Mouse (Mus musculus): Measurements from ENCODE around the gene Styxl1. TPM values are rescaled to one million over a fixed set of nuclear protein-coding genes. Genes with fewer than 3 reads are reported as not detected.

The Styxl1 gene
- under 1 TPM in 2 of 4 experiments, not detected in 2; 0.30 to 0.37 TPM for total RNA-seq (2022)

DNA sequence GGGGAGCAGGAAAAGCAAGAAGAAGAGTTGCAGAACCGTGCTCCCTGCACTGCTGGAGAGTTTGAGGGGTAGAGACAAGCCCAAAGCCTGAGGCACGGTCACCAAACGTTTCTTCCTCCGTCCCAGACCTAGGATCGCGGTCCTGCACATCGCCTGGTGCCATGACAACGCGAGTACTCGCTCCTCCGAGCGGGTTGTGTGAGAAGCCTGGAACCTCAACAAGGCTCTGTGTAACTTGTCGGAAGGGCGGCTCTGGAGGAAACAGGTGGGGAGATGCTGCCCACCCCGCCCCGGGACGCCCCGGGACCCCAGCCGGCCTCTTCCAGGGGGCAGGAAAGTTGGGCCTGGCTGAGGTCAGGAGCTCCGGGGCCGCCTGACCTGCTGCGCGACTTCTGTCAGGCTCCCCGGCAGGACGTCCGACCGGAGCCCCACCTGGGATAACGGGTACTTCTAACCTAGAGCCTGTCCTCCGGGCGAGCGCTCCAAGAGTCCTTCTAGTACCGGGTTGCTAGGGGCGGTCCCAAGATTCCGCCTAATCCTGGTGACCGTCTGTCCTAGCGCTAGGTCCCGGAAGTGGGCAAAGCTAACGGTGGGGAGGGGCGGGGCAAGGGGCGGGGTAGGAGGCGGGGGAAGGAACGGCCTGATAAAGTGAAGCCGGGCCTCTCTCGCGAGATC, at the start of gene Styxl1:
Gene Styxl1, minus strand, starts transcription at position 590 of the 675 bp plus-strand sequence.
- DNase-seq (ENCODE audit: low spot score in 2 of 2), result peak in 1 of 2 experiments; percentile 51

- DNase-seq (ENCODE audit: low spot score in 2 of 2), result no peak
Measured at GRCm38 (mm10) chr5:135826225-135826624, 48.0 kb upstream of the Styxl1 start.

DNA sequence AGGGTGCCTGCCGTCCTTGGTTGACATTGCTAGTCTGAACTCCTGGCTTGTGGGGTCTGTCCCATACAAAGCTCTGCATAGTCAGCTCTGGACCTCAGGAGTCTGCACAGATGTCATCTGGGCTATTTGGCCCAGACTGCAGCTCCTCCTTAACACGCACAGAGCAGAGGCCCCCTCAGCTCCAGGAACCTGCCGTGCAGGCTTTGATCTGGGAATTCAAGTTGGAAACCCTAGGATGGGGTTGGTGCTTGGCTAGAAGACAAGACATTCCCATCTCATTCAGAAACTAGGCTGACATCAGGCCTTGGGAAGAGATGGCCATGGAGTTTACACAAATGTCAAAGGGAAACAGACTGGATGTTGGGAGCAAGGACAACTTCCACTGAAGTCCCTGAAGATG, 46.3 kb upstream of the Styxl1 start:
- no peak for DNase-seq (ENCODE audit: low spot score in 2 of 2)

GRCm38 (mm10) chr5:135822316-135822944, 44.2 kb upstream of the Styxl1 start:
- no peak for DNase-seq (ENCODE audit: low spot score in 2 of 2)

GRCm38 (mm10) chr5:135818491-135818890, 40.3 kb upstream of the Styxl1 start:
- peak in 1 of 2 experiments; percentile 29 for DNase-seq (ENCODE audit: low spot score in 2 of 2)

DNA sequence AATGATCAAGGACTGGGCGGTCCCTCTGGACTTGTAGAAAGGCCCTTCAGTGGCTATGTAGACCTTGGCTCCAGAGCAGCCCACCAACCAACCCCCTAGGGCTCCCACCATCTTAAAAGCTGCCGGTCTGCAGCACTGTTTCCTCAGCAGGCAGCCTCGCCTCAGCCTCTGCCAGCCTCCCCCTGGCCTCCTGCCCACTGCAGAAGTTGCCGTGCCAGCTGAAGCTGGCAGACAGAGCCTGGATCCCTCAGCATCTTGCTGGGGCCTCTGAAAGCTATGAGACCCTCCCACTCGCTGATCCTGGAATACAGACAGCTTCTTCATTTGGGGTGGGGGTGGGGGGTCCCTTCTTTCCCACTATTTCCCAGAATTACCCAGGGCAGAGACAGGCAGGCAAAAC, 34.8 kb upstream of the Styxl1 start:
- peak in 1 of 2 experiments; percentile 60 for DNase-seq (ENCODE audit: low spot score in 2 of 2)

GRCm38 (mm10) chr5:135807263-135807637, 29.1 kb upstream of the Styxl1 start:
- peak in 1 of 2 experiments; percentile 53 for DNase-seq (ENCODE audit: low spot score in 2 of 2)

DNA sequence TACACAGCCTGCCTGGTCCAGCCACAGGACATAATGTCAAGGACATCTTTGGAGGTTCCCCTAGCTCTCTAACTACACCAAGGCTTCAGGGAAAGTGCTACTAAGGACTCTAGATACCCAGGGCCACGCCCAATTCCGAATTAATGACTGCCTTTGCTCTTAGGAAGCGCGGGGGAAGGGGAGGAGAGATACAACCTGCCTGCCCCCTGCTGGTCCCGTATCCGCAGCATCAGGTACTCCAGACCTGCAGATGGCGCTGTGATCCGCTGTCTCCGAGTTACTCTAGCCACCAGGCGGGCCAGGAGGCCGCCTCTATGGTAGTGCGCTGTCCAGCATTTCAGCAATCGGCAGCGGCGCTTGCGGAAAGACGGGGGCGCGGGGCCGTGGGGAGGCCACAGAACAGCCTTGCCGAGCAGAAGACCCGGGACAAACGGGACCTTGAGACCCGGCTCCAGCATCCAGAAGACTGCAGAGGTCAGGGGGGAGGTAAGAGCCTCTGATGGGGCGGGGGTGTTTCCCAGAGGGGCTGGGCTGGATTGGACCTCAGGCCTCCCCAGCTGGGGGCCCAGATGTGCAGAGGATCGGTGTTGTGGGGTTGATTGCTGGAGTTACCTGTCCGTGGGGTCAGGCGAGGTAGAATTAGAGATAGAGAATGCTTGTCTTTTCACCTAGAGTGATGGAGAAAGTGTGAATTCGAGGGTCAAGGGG, 28.5 kb upstream of the Styxl1 start, which contains the start of gene Srrm3:
Gene Srrm3, plus strand, starts transcription at position 336 of the 708 bp plus-strand sequence.
- DNase-seq (ENCODE audit: low spot score in 2 of 2), result peak; percentile 81 to 87

- DNase-seq (ENCODE audit: low spot score in 2 of 2), result no peak
Measured at GRCm38 (mm10) chr5:135804735-135805134, 26.6 kb upstream of the Styxl1 start.

DNA sequence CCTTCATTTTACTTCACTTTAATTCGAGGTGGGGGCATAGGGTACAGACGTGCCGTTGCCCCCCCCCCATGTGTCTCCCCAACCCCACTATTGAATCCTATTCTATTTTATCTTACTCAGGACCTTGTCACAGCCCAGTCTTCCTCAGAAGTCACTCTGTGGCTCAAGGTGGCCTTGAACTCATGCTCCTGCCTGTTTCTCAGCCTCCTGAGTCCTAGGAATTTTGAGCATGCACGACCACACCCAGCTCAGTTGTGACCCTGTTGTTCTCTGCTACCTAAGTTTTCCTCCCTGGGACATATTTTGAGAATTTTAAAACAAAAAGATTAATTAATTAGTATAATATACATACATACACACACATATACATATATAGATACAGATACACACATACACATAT, 25.5 kb upstream of the Styxl1 start:
- no peak for DNase-seq (ENCODE audit: low spot score in 2 of 2)

- no peak for DNase-seq (ENCODE audit: low spot score in 2 of 2)
Measured at GRCm38 (mm10) chr5:135803135-135803534, 24.9 kb upstream of the Styxl1 start.

DNA sequence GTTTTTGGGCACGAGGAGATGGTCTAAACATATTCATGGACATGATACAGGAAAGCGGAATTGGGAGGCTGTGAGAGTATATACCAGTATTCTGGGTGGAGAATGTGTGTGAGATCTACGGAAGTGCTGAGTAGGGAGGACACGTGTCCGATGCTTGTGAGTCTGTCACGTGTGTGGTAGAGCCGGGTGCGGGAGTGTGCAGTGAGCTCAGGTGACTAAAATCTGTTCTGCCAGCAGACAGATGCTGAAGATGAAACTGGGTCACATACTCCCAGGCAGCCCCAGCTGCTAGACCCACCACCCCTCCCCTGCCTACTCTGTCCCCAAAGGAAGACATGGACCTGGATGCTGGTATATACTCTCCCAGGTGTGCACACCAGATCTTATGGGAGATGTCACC, 24.5 kb upstream of the Styxl1 start:
- DNase-seq (ENCODE audit: low spot score in 2 of 2), result peak in 1 of 2 experiments; percentile 40

DNA sequence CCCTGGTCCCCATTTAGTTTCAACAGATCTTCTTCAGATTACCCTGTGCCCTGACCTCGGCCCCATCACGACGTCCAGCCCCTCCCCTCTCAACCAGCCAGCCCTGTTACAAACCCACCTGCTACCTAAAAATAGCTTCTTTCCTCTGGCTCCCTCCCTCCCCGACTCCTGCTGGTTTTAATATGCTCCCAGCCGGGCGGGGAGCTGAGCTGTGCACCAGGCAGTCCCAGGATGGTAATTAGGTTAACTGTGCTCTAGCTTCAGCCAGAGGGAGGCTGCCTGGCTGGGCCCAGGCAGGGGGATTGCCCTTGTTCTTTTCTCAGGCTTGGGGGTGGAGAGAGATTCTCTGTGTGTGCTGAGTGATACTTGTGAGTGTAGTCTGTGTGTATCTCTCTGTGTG, 22.7 kb upstream of the Styxl1 start:
- DNase-seq (ENCODE audit: low spot score in 2 of 2), result no peak

GRCm38 (mm10) chr5:135799746-135800145, 21.6 kb upstream of the Styxl1 start:
- no peak for DNase-seq (ENCODE audit: low spot score in 2 of 2)

DNA sequence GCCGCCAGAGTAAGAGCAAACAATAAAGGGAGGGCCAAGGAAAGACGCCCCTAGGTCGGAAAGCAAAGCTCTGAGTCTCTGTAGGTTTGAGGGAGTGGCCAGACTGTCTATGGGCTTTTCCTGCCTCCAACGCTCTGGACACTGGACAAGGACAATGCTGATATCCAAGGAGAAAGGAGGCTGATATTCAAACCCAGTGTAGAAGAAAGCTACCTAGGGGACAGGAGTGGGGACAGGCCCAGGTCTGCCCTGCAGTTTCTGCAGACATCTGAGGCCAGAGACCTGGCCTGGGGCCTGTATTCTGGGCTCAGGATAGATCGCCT, 16.6 kb upstream of the Styxl1 start:
- no peak for DNase-seq (ENCODE audit: low spot score in 2 of 2)

DNA sequence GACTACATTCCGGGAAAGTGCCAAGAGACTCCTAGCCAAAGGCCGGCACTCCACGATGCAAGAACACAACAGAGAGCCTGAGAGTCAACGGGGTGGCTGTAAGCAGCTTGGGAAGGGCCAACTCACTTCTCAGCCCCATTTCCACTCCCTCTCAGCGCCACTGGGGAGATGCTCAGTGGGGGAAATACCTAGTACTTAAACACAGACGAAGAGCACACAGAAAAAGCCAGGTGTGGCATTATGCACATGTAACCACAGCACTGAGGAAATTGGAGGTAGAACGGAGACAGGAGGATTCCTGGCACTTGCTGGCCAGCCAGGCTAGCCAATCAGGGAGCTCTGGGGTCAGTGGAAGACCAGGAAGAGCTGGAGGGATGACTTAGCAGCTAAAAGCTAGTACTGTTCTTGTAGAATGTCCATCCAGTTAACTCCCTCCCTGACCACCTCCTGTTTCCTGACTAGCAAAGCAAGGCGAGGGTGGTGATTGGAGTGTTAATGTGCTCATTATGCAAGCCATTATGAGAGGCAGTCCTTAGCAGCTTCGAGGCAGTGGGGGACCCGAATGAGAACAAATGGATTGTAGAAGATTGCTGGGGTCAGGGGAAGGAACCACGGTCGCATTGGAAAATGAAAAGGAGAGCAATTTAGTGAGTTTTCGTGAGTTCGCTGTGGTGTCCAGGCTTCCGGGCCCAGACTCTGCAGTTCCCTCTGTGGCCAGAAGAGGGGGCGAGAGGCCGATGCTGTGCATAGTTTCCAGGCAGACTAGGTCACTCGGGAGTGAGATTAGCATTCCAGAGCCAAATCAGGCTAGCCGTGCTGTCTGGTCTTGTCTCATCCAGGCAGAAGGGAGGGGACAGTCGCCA, 16.0 kb upstream of the Styxl1 start:
- peak; percentile 71 to 90 for DNase-seq (ENCODE audit: low spot score in 2 of 2)

DNA sequence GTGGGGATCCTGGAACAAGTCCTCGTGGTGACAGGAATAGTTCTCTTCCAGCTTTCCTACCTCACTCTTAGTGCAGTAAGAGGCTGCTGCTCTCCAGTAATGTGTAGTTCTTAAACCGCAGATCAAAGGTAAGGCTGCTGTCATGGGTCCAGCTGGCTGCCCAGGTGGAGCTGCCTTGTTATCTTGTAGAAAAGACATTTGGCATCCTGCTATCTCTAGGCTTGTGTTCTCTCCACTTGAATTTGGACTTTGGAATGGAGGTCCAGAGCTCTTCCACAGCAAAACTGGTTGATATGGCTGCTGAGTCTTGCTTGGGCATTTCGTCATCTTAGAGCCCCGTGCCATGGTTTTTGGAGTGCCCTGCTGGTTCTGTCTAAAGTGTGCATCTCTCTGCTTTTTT, 4.7 kb upstream of the Styxl1 start:
- no peak for DNase-seq (ENCODE audit: low spot score in 2 of 2)

DNA sequence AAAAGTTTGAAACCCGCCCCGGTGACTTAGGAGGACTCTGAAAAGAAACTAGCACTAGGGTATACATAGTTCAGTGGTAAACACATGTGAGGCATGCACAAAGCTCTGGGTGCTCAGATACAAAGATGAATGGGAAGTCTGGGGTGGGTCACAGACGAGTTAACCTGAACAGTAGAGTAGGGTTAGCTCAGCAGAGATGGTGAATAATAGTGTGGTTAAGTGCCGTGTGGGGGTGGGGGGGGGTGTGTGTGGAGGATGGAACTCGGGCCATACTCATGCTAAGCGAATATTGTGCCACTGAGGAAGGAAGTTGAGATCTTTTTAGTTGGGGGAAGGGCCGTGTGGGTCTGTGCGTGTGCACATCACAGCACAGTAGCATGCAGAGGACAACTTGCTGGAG, 2.1 kb upstream of the Styxl1 start:
- DNase-seq (ENCODE audit: low spot score in 2 of 2), result no peak

DNA sequence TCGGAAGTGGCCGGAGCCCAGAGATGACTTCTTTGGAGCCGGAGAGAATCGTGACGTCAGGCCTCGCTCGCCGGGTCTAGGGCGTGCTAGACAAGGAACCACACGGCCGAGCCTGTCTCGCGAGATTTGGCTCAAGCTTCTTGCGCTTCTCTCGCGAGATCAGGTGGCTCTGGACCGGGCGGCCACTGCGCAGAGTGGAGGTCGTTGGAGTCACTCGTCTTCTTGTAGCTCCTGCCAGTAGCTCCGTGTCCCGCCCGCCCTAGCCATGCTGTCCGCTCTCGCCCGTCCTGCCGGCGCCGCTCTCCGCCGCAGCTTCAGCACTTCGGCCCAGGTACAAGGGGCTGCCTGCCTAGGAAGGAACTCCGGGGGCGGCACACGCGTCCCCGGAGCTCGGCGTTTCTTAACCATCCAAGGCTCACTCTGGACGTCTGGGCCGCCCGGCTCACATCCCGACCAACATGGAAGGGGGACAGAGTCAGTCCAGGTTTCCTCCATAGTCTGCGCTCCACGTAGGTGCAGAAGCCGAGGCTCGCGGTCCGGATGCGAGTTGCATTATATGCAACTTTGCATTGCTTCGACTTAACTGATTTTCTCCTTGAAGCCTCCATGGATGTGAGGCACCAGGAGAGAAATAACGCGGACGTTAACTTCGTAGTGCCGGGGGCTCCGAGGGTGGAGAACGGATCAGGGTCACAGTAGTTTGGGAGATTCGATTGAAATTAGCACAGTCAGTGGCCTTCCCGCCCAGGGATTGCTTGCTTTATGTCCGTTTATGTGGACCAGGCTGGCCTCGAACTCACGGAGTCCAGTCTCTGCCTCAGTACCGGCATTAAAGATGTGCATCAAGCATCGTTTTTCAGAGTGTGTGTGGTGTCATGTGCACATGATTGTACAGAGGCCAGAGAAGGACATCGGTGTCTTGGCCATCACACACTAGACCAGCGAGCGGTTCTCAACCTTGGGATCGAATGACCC, 573 bp upstream of the Styxl1 start, which contains the start of gene Mdh2:
Gene Mdh2, plus strand, starts transcription at position 10 of the 975 bp plus-strand sequence.
- DNase-seq (ENCODE audit: low spot score in 2 of 2), result peak; percentile 93 to 100

GRCm38 (mm10) chr5:135776546-135776945, 1.6 kb downstream of the Styxl1 start:
- no peak for DNase-seq (ENCODE audit: low spot score in 2 of 2)

Measured in left cerebral cortex, adult 8-10 months (tissue).